Mouse (Mus musculus) layer of hippocampus, adult 9-11 months (tissue): ENCODE results near the gene Map3k3.

Source experiments
- DNase-seq: peaks from one replicate; pipeline ENCODE4 v3.0.0; 2022

The Map3k3 gene

GRCm38 (mm10) chr11:106159216-106159920 lies 75.0 kb downstream of the Map3k3 start:
- peak; percentile 81 for DNase-seq

- DNase-seq, result peak; percentile 89
Observed at GRCm38 (mm10) chr11:106159921-106160840, 75.8 kb downstream of the Map3k3 start.

- DNase-seq, result peak; percentile 94
Observed at GRCm38 (mm10) chr11:106160841-106161721, 76.7 kb downstream of the Map3k3 start, which contains the start of the genes Gm10840 and Limd2. Gene Gm10840 (plus strand): TSS chr11:106160850. Gene Limd2 (minus strand): TSS chr11:106160860.

- DNase-seq, result no peak
Observed at GRCm38 (mm10) chr11:106162237-106162636, 77.8 kb downstream of the Map3k3 start.

- no peak for DNase-seq
Observed at GRCm38 (mm10) chr11:106163546-106163945, 79.1 kb downstream of the Map3k3 start.

- DNase-seq, result no peak
Observed at GRCm38 (mm10) chr11:106164601-106165180, 80.3 kb downstream of the Map3k3 start.

- DNase-seq, result no peak
Observed at GRCm38 (mm10) chr11:106167435-106167834, 83.0 kb downstream of the Map3k3 start.

- no peak for DNase-seq
Observed at GRCm38 (mm10) chr11:106170807-106171206, 86.4 kb downstream of the Map3k3 start.

- no peak for DNase-seq
Observed at GRCm38 (mm10) chr11:106173228-106173627, 88.8 kb downstream of the Map3k3 start.

GRCm38 (mm10) chr11:106174372-106174771 lies 90.0 kb downstream of the Map3k3 start:
- no peak for DNase-seq

- DNase-seq, result no peak
Observed at GRCm38 (mm10) chr11:106175081-106175480, 90.7 kb downstream of the Map3k3 start.

GRCm38 (mm10) chr11:106176372-106176771 lies 92.0 kb downstream of the Map3k3 start:
- DNase-seq, result no peak

- DNase-seq, result no peak
Observed at GRCm38 (mm10) chr11:106178036-106178782, 93.8 kb downstream of the Map3k3 start.

GRCm38 (mm10) chr11:106179711-106180448 lies 95.5 kb downstream of the Map3k3 start:
- DNase-seq, result peak; percentile 76

GRCm38 (mm10) chr11:106180449-106180801 lies 96.0 kb downstream of the Map3k3 start:
- DNase-seq, result no peak

- no peak for DNase-seq
Observed at GRCm38 (mm10) chr11:106187326-106187725, 102.9 kb downstream of the Map3k3 start.

- DNase-seq, result no peak
Observed at GRCm38 (mm10) chr11:106191716-106192115, 107.3 kb downstream of the Map3k3 start.

- no peak for DNase-seq
Observed at GRCm38 (mm10) chr11:106192241-106192640, 107.8 kb downstream of the Map3k3 start.

- no peak for DNase-seq
Observed at GRCm38 (mm10) chr11:106192657-106193370, 108.4 kb downstream of the Map3k3 start.
